Mouse (Mus musculus): Measurements from ENCODE around the gene Snx32. TPM values are rescaled to one million over a fixed set of nuclear protein-coding genes. Genes with fewer than 3 reads are reported as not detected.

The Snx32 gene
- polyA plus RNA-seq (2012; rRNA removed; ENCODE audit: low replicate concordance): 19.9 and 27.1 TPM in 2 replicates

GRCm38 (mm10) chr19:5510031-5511026 is at the start of gene Snx32:
TSS of gene Snx32 (minus strand) at chr19:5510538.

DNA sequence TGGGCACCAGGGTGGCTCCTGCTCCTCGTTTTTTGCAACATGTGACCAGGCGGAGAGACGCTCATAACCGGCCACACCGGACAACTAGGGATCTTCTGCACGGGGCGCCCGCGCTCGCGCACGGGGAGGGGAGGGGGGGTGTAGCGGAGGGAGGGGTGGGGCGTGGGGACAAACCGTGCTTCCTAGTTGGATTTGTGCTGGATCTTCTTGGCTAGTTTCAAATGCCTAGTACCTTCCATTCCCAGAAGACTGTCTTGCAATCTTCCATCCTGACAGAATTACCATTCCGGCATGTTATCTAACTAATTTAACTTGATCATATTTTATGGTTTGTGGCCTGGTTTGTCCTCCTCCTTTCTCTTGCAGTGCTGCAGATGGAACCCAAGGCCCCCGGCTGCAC is 6.7 kb downstream of the Snx32 start, which contains the start of gene 1700020D05Rik:
1700020D05Rik (minus strand) TSS at position 101 of the 400 bp plus-strand sequence.

DNA sequence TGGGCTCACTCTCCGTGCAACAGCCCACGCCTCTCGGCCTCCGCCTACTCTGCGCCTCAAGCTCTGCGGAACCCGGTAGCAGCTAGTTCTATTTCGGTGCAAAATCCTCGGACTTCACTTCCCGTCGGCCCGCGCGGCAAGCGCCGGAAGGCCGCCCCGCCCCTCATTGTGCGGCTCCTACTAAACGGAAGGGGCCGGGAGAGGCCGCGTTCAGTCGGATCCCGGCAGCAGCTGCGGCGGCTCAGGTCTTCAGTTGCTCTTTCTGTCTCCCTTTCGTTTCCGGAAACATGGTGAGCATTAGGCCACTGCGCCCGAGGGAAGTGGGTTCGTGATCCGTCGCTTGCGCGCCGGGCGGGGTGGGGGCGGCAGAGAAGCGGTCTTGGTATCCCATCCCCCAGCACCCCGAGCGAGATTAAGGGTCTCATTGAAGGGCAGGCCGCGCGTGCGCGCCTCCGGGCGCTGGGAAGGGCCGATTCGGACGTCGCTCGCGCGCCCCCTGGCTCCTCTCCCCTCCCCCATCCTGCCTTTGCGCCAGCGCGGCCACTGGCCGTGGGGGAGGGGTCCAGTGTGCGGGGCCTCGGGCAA is 19.9 kb downstream of the Snx32 start, which contains the start of gene Cfl1:
Cfl1 (plus strand) TSS at position 143 of the 585 bp plus-strand sequence.

GRCm38 (mm10) chr19:5487768-5488550 is 22.4 kb downstream of the Snx32 start, which contains the start of gene Mus81:
TSS of gene Mus81 (minus strand) at chr19:5488402.

DNA sequence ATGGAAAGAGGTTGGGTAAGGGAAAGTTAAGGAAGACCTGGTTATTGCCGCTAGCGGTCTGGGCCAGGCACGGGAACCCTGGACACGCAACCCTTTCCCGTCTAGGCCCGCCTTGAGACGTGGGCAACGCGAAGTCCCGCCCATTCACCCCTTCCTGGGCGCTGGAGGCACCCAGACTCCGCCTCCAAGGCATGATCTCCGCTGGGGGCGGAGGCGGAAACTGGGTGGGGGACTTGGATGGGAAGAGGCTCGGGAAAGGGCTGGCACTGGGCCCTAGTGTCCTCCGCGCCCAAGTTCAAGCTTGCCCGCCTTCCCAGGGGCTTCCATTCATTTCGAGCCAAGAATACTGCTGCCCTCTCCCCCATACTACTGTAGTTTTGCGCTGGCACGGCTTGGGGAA is 36.6 kb downstream of the Snx32 start, which contains the start of gene Efemp2:
Efemp2 (plus strand) TSS at position 235 of the 400 bp plus-strand sequence.

GRCm38 (mm10) chr19:5468374-5468773 is 42.0 kb downstream of the Snx32 start, which contains the start of gene Ctsw:
TSS of gene Ctsw (minus strand) at chr19:5468507.

GRCm38 (mm10) chr19:5460465-5460911 is 49.9 kb downstream of the Snx32 start, which contains the start of gene Fibp:
TSS of gene Fibp (plus strand) at chr19:5460615.

GRCm38 (mm10) chr19:5457746-5458442 is 52.4 kb downstream of the Snx32 start, which contains the start of gene Ccdc85b:
TSS of gene Ccdc85b (minus strand) at chr19:5457894.

GRCm38 (mm10) chr19:5447515-5448353 is 62.6 kb downstream of the Snx32 start, which contains the start of gene Fosl1:
TSS of gene Fosl1 (plus strand) at chr19:5447547.

Other genes with a start within 250 kb of the Snx32 start
- gene Pacs1, start 237.4 kb downstream of the Snx32 start, polyA plus RNA-seq (2012; rRNA removed; ENCODE audit: low replicate concordance): 23.2 and 41.8 TPM in 2 replicates
- gene Sf3b2, start 215.1 kb downstream of the Snx32 start, polyA plus RNA-seq (2012; rRNA removed; ENCODE audit: low replicate concordance): 65.2 and 132 TPM in 2 replicates
- gene Gal3st3, start 212.2 kb downstream of the Snx32 start, polyA plus RNA-seq (2012; rRNA removed; ENCODE audit: low replicate concordance): 0.06 TPM in 1 of 2 replicates, not detected in the other
- not detected in 2 replicates for gene Catsper1, start 174.8 kb downstream of the Snx32 start, polyA plus RNA-seq (2012; rRNA removed; ENCODE audit: low replicate concordance)
- 1.9 and 2.5 TPM in 2 replicates for gene Cst6, start 161.0 kb downstream of the Snx32 start, polyA plus RNA-seq (2012; rRNA removed; ENCODE audit: low replicate concordance)
- gene Eif1ad, start 143.8 kb downstream of the Snx32 start, polyA plus RNA-seq (2012; rRNA removed; ENCODE audit: low replicate concordance): 17.1 and 26.5 TPM in 2 replicates
- gene Banf1, start 143.4 kb downstream of the Snx32 start, polyA plus RNA-seq (2012; rRNA removed; ENCODE audit: low replicate concordance): 111 and 157 TPM in 2 replicates
- 19.3 and 31.1 TPM in 2 replicates for gene Sart1, start 121.8 kb downstream of the Snx32 start, polyA plus RNA-seq (2012; rRNA removed; ENCODE audit: low replicate concordance)
- not detected in 2 replicates for gene Tsga10ip, start 108.0 kb downstream of the Snx32 start, polyA plus RNA-seq (2012; rRNA removed; ENCODE audit: low replicate concordance)
- gene Drap1, start 85.6 kb downstream of the Snx32 start, polyA plus RNA-seq (2012; rRNA removed; ENCODE audit: low replicate concordance): 143 and 150 TPM in 2 replicates
- gene AI837181, start 85.4 kb downstream of the Snx32 start, polyA plus RNA-seq (2012; rRNA removed; ENCODE audit: low replicate concordance): 87.8 and 92.8 TPM in 2 replicates
- gene Fosl1, start 63.0 kb downstream of the Snx32 start, polyA plus RNA-seq (2012; rRNA removed; ENCODE audit: low replicate concordance): 0.20 and 0.91 TPM in 2 replicates
- 7.7 and 13.9 TPM in 2 replicates for gene Ccdc85b, start 52.6 kb downstream of the Snx32 start, polyA plus RNA-seq (2012; rRNA removed; ENCODE audit: low replicate concordance)
- 121 and 164 TPM in 2 replicates for gene Fibp, start 49.9 kb downstream of the Snx32 start, polyA plus RNA-seq (2012; rRNA removed; ENCODE audit: low replicate concordance)
- 3.3 and 9.7 TPM in 2 replicates for gene Ctsw, start 42.0 kb downstream of the Snx32 start, polyA plus RNA-seq (2012; rRNA removed; ENCODE audit: low replicate concordance)
- 75.7 and 232 TPM in 2 replicates for gene Efemp2, start 36.6 kb downstream of the Snx32 start, polyA plus RNA-seq (2012; rRNA removed; ENCODE audit: low replicate concordance)
- 34.1 and 53.2 TPM in 2 replicates for gene Mus81, start 22.1 kb downstream of the Snx32 start, polyA plus RNA-seq (2012; rRNA removed; ENCODE audit: low replicate concordance)
- 582 and 661 TPM in 2 replicates for gene Cfl1, start 20.1 kb downstream of the Snx32 start, polyA plus RNA-seq (2012; rRNA removed; ENCODE audit: low replicate concordance)
- gene 1700020D05Rik, start 6.8 kb downstream of the Snx32 start, polyA plus RNA-seq (2012; rRNA removed; ENCODE audit: low replicate concordance): 1.7 and 2.2 TPM in 2 replicates
- 2.3 TPM in 1 of 2 replicates, not detected in the other for gene Ovol1, start 50.1 kb upstream of the Snx32 start, polyA plus RNA-seq (2012; rRNA removed; ENCODE audit: low replicate concordance)
- 7.8 and 11.4 TPM in 2 replicates for gene Ap5b1, start 57.5 kb upstream of the Snx32 start, polyA plus RNA-seq (2012; rRNA removed; ENCODE audit: low replicate concordance)
- gene Rnaseh2c, start 91.3 kb upstream of the Snx32 start, polyA plus RNA-seq (2012; rRNA removed; ENCODE audit: low replicate concordance): 27.4 and 39.1 TPM in 2 replicates
- gene Kat5, start 99.7 kb upstream of the Snx32 start, polyA plus RNA-seq (2012; rRNA removed; ENCODE audit: low replicate concordance): 41.6 and 73.9 TPM in 2 replicates
- 96.7 and 101 TPM in 2 replicates for gene Rela, start 126.9 kb upstream of the Snx32 start, polyA plus RNA-seq (2012; rRNA removed; ENCODE audit: low replicate concordance)
- 106 and 108 TPM in 2 replicates for gene Sipa1, start 153.2 kb upstream of the Snx32 start, polyA plus RNA-seq (2012; rRNA removed; ENCODE audit: low replicate concordance)
- 64.7 and 65.5 TPM in 2 replicates for gene Map3k11, start 178.2 kb upstream of the Snx32 start, polyA plus RNA-seq (2012; rRNA removed; ENCODE audit: low replicate concordance)
- 89.4 and 136 TPM in 2 replicates for gene Pcnx3, start 178.4 kb upstream of the Snx32 start, polyA plus RNA-seq (2012; rRNA removed; ENCODE audit: low replicate concordance)
- 0.39 TPM in 1 of 2 replicates, not detected in the other for gene Kcnk7, start 193.8 kb upstream of the Snx32 start, polyA plus RNA-seq (2012; rRNA removed; ENCODE audit: low replicate concordance)
- 101 and 111 TPM in 2 replicates for gene Ehbp1l1, start 215.8 kb upstream of the Snx32 start, polyA plus RNA-seq (2012; rRNA removed; ENCODE audit: low replicate concordance)
- 211 and 249 TPM in 2 replicates for gene Fam89b, start 219.1 kb upstream of the Snx32 start, polyA plus RNA-seq (2012; rRNA removed; ENCODE audit: low replicate concordance)
- gene Ltbp3, start 230.4 kb upstream of the Snx32 start, polyA plus RNA-seq (2012; rRNA removed; ENCODE audit: low replicate concordance): 272 and 332 TPM in 2 replicates